Mouse (Mus musculus) lung, postnatal 0 days (tissue): ENCODE data around the gene Gm37240.

ENCODE experiments used
- CTCF ChIP-seq: IDR thresholded peaks from 2 replicates; pipeline ENCODE4 v1.5.1; 2016; ENCODE audit warnings: antibody characterized with exemption, mild to moderate bottlenecking
- EP300 ChIP-seq: IDR thresholded peaks from 2 replicates; pipeline ENCODE4 v1.6.1; 2016; ENCODE audit warnings: antibody characterized with exemption, mild to moderate bottlenecking, control low read depth

- TF ChIP-seq CTCF (no peak), EP300 (no peak)
These were observed 1407.9 kb downstream of the Gm37240 start for GRCm38 (mm10) chr3:84479293-84480005.
